Comparison of ENCODE assay signal across 17 mouse cellular contexts in genomic region chr11:20634543-20634942, GRCm38 (mm10).
DNase-seq lines count a peak whose midpoint lies in the region; ATAC-seq and TF ChIP-seq lines count a peak whose summit lies in the region.
"Had no signal": no experiment of that assay in that cellular context is flagged by ENCODE, and none has a peak within 500 bp of the region (broad histone marks: within the 10 kb centered on the region; RNA-seq: fewer than 3 reads in every experiment).

No protein-coding gene starts in this region.

- TF ChIP-seq CTCF in left cerebral cortex, adult 2 months (IDR thresholded peaks at IDR 0.05), result no peak

- H3K4me3 ChIP-seq in erythroblast, embryonic 14.5 days (replicated peaks), result peak overlapping the region; percentile 100
- no peak overlapping the region for H3K4me3 ChIP-seq in hindbrain, embryonic 11.5 days (ENCODE audit: low read depth, low read length)
- H3K4me3 ChIP-seq in hindbrain, embryonic 16.5 days (ENCODE audit: low read length), result no peak overlapping the region
- no peak overlapping the region for H3K4me3 ChIP-seq in neural tube, embryonic 13.5 days
- H3K4me3 ChIP-seq in left cerebral cortex, adult 2 months, result no peak overlapping the region
- H3K4me3 ChIP-seq: limb, embryonic 15.5 days; neural tube, embryonic 12.5 days had no signal

- peaks cover 83% of the 10 kb centered on the region for H3K4me1 ChIP-seq in erythroblast, embryonic 14.5 days (ENCODE audit: control insufficient read depth)
- H3K4me1 ChIP-seq in hindbrain, embryonic 11.5 days (replicated peaks; ENCODE audit: control insufficient read depth, insufficient read depth, low read length), result peaks cover 8% of the 10 kb centered on the region; the same call in 1 of the 2 replicates
- H3K4me1 ChIP-seq in hindbrain, embryonic 16.5 days (ENCODE audit: control insufficient read depth, insufficient read depth, low read depth, low read length), result peaks cover 13% of the 10 kb centered on the region
- peaks cover 40% of the 10 kb centered on the region for H3K4me1 ChIP-seq in neural tube, embryonic 13.5 days (replicated peaks)

- peaks cover 5% of the 10 kb centered on the region for H3K36me3 ChIP-seq in erythroblast, embryonic 14.5 days (ENCODE audit: control insufficient read depth)
- H3K36me3 ChIP-seq in hindbrain, embryonic 11.5 days (ENCODE audit: control insufficient read depth, insufficient read depth, low read length), result no peaks in the 10 kb centered on the region
- H3K36me3 ChIP-seq in hindbrain, embryonic 16.5 days (ENCODE audit: control insufficient read depth, insufficient read depth, low read length), result no peaks in the 10 kb centered on the region
- no peaks in the 10 kb centered on the region for H3K36me3 ChIP-seq in neural tube, embryonic 13.5 days
- H3K36me3 ChIP-seq: limb, embryonic 15.5 days; neural tube, embryonic 12.5 days had no signal

- 0 out of 2 replicates have a peak overlapping the region, but pooled peaks have one; percentile 11 for H3K9ac ChIP-seq in hindbrain, embryonic 11.5 days (ENCODE audit: low read depth, low read length)
- H3K9ac ChIP-seq in hindbrain, embryonic 16.5 days (ENCODE audit: low read depth, low read length), result no peak overlapping the region
- H3K9ac ChIP-seq in neural tube, embryonic 13.5 days, result no peak overlapping the region
- H3K9ac ChIP-seq: limb, embryonic 15.5 days; neural tube, embryonic 12.5 days had no signal

- no peak for ATAC-seq in erythroblast, adult 5-6 weeks (replicated peaks; ENCODE audit: low FRiP score, poor library complexity, severe bottlenecking)
- ATAC-seq in hindbrain, embryonic 11.5 days (ENCODE audit: low FRiP score), result no peak
- ATAC-seq in hindbrain, embryonic 16.5 days, result no peak
- ATAC-seq in neural tube, embryonic 13.5 days (ENCODE audit: low read depth), result no peak
- ATAC-seq: forebrain, embryonic 16.5 days had no signal

- intact Hi-C loops in left cerebral cortex, adult 2 months (cut with DNase I), result loop anchor here (10.0 kb wide), 1 partner anchor 430 kb away; the partner anchor contains the start of gene Rab1a

- H3K9me3 ChIP-seq in erythroblast, embryonic 14.5 days (ENCODE audit: control insufficient read depth, low read length), result no peaks in the 10 kb centered on the region
- H3K9me3 ChIP-seq in hindbrain, embryonic 11.5 days (ENCODE audit: control insufficient read depth, low read length), result no peaks in the 10 kb centered on the region
- no peaks in the 10 kb centered on the region for H3K9me3 ChIP-seq in hindbrain, embryonic 16.5 days (ENCODE audit: control insufficient read depth, low read length)
- no peaks in the 10 kb centered on the region for H3K9me3 ChIP-seq in neural tube, embryonic 13.5 days
- H3K9me3 ChIP-seq: limb, embryonic 15.5 days; neural tube, embryonic 12.5 days had no signal

- H3K4me2 ChIP-seq in hindbrain, embryonic 11.5 days (replicated peaks; ENCODE audit: low read depth, low read length), result no peak overlapping the region
- no peak overlapping the region for H3K4me2 ChIP-seq in hindbrain, embryonic 16.5 days (ENCODE audit: low read length)
- 0 out of 2 replicates have a peak overlapping the region, but pooled peaks have one; percentile 4 for H3K4me2 ChIP-seq in neural tube, embryonic 13.5 days
- H3K4me2 ChIP-seq: limb, embryonic 15.5 days had no signal

- 69% methylated on average over 1 of the region's 1 CpGs for WGBS in hindbrain, embryonic 11.5 days
- WGBS in hindbrain, embryonic 16.5 days, result 88% methylated on average over 1 of the region's 1 CpGs
- 85% methylated on average over 1 of the region's 1 CpGs for WGBS in neural tube, embryonic 13.5 days

- H3K27me3 ChIP-seq in erythroblast, embryonic 14.5 days (ENCODE audit: control insufficient read depth), result no peaks in the 10 kb centered on the region
- H3K27me3 ChIP-seq in hindbrain, embryonic 11.5 days (ENCODE audit: control insufficient read depth, insufficient read depth, low read length), result no peaks in the 10 kb centered on the region
- no peaks in the 10 kb centered on the region for H3K27me3 ChIP-seq in hindbrain, embryonic 16.5 days (replicated peaks; ENCODE audit: control insufficient read depth, insufficient read depth, low read length)
- no peaks in the 10 kb centered on the region for H3K27me3 ChIP-seq in neural tube, embryonic 13.5 days
- H3K27me3 ChIP-seq: CH12.LX; limb, embryonic 15.5 days; neural tube, embryonic 12.5 days had no signal

- H3K27ac ChIP-seq in hindbrain, embryonic 11.5 days (ENCODE audit: low read depth, low read length), result no peak overlapping the region
- H3K27ac ChIP-seq in hindbrain, embryonic 16.5 days (ENCODE audit: low read depth, low read length), result no peak overlapping the region
- H3K27ac ChIP-seq in neural tube, embryonic 13.5 days (replicated peaks), result no peak overlapping the region
- H3K27ac ChIP-seq in left cerebral cortex, adult 2 months, result no peak overlapping the region
- H3K27ac ChIP-seq: limb, embryonic 15.5 days; neural tube, embryonic 12.5 days had no signal

- DNase-seq in hindbrain, embryonic 11.5 days (ENCODE audit: low spot score), result no peak
- DNase-seq in neural tube, embryonic 10.5 days (ENCODE audit: extremely low spot score, low spot score), result no peak
- peak; percentile 58 for DNase-seq in yolk sac, embryonic 10.5 days (ENCODE audit: low spot score)
- no peak for DNase-seq in left cerebral cortex, adult 2 months (ENCODE audit: extremely low spot score in 1 of 2, low spot score in 2 of 2)
- DNase-seq: cerebellum, adult 11 months; cerebellum, postnatal 36 days; gastrocnemius, postnatal 10 days; kidney, adult 2 months; thymus, postnatal 4 days had no signal
